Mouse (Mus musculus): ENCODE measurements at regions not wholly inside any gene's neighbourhood (a gene's known extent, or its start where the extent isn't known, plus 50 kb on each side); places are given as distances from the start of the nearest gene placed in this dataset.

GRCm38 (mm10) chr4:103521870-103522609, 97.1 kb upstream of the Dab1 start:
- no peak for DNase-seq (ENCODE audit: low spot score)
- peak; percentile 53; the same call in 1 of the 2 replicates for ATAC-seq (ENCODE audit: low FRiP score, low TSS enrichment)
- H3K27ac ChIP-seq (replicated peaks): no peak overlapping the region
- WGBS: 44% methylated on average over 5 of the region's 5 CpGs
- H3K4me2 ChIP-seq (replicated peaks; ENCODE audit: low read depth): no peak overlapping the region
- no peaks in the 10 kb centered on the region for H3K9me3 ChIP-seq (ENCODE audit: control insufficient read depth, low read length)
- H3K4me1 ChIP-seq (replicated peaks; ENCODE audit: control insufficient read depth, insufficient read depth): no peaks in the 10 kb centered on the region
- TF ChIP-seq CTCF (IDR thresholded peaks at IDR 0.05; ENCODE audit: low read depth): no peak
- TF ChIP-seq EP300 (optimal IDR thresholded peaks at IDR 0.05): no peak
- no peaks in the 10 kb centered on the region for H3K27me3 ChIP-seq (ENCODE audit: control insufficient read depth, insufficient read depth, low read length)
- H3K36me3 ChIP-seq (ENCODE audit: control insufficient read depth, insufficient read depth, low read length): no peaks in the 10 kb centered on the region
- no peak overlapping the region for H3K9ac ChIP-seq (ENCODE audit: low read length)
- H3K4me3 ChIP-seq (ENCODE audit: low read depth, low read length): no peak overlapping the region

GRCm38 (mm10) chr4:103536534-103537265, 82.5 kb upstream of the Dab1 start:
- DNase-seq (ENCODE audit: low spot score): no peak
- no peak for ATAC-seq (ENCODE audit: low FRiP score, low TSS enrichment)
- no peak overlapping the region for H3K9ac ChIP-seq (ENCODE audit: low read length)
- TF ChIP-seq EP300 (optimal IDR thresholded peaks at IDR 0.05): no peak
- TF ChIP-seq CTCF (IDR thresholded peaks at IDR 0.05; ENCODE audit: low read depth): no peak
- no peaks in the 10 kb centered on the region for H3K9me3 ChIP-seq (ENCODE audit: control insufficient read depth, low read length)
- no peak overlapping the region for H3K4me3 ChIP-seq (ENCODE audit: low read depth, low read length)
- H3K27ac ChIP-seq (replicated peaks): no peak overlapping the region
- H3K4me1 ChIP-seq (replicated peaks; ENCODE audit: control insufficient read depth, insufficient read depth): no peaks in the 10 kb centered on the region
- H3K36me3 ChIP-seq (ENCODE audit: control insufficient read depth, insufficient read depth, low read length): no peaks in the 10 kb centered on the region
- 58% methylated on average over 6 of the region's 6 CpGs for WGBS
- no peaks in the 10 kb centered on the region for H3K27me3 ChIP-seq (ENCODE audit: control insufficient read depth, insufficient read depth, low read length)
- H3K4me2 ChIP-seq (replicated peaks; ENCODE audit: low read depth): no peak overlapping the region

DNA sequence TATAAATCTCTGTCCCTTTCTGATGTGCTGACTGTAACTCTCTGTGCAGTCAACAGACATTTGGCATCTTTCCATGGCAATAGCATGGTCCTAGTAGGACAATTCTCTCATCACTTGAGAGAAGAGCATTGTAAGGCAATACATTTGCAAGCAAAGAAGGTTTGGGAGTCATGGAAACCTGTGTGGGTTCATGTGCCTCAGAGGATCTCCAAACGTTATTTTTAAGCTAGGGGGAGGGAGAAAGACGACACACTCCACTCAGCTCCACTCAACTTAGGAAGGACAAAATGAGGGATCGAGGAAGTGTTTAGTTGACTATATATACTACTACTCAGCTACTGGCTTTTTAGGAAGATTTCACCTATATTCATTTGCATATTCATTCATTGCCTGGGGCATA, 78.2 kb upstream of the Dab1 start:
- no peaks in the 10 kb centered on the region for H3K27me3 ChIP-seq (ENCODE audit: control insufficient read depth, insufficient read depth, low read length)
- 72% methylated on average over 3 of the region's 3 CpGs for WGBS
- no peak for ATAC-seq (ENCODE audit: low FRiP score, low TSS enrichment)
- H3K4me2 ChIP-seq (replicated peaks; ENCODE audit: low read depth): no peak overlapping the region
- no peak for DNase-seq (ENCODE audit: low spot score)
- H3K4me1 ChIP-seq (replicated peaks; ENCODE audit: control insufficient read depth, insufficient read depth): no peaks in the 10 kb centered on the region
- no peak overlapping the region for H3K27ac ChIP-seq (replicated peaks)
- H3K9me3 ChIP-seq (ENCODE audit: control insufficient read depth, low read length): no peaks in the 10 kb centered on the region
- no peak overlapping the region for H3K4me3 ChIP-seq (ENCODE audit: low read depth, low read length)
- no peak overlapping the region for H3K9ac ChIP-seq (ENCODE audit: low read length)
- H3K36me3 ChIP-seq (ENCODE audit: control insufficient read depth, insufficient read depth, low read length): no peaks in the 10 kb centered on the region
- TF ChIP-seq CTCF (IDR thresholded peaks at IDR 0.05; ENCODE audit: low read depth) (no peak), EP300 (optimal IDR thresholded peaks at IDR 0.05) (no peak)

- Histone ChIP-seq H3K36me3 (ENCODE audit: control insufficient read depth, insufficient read depth, low read length) (no peaks in the 10 kb centered on the region), H3K4me2 (replicated peaks; ENCODE audit: low read depth) (no peak overlapping the region), H3K4me3 (ENCODE audit: low read depth, low read length) (no peak overlapping the region), H3K9me3 (ENCODE audit: control insufficient read depth, low read length) (no peaks in the 10 kb centered on the region), H3K27ac (replicated peaks) (no peak overlapping the region), H3K27me3 (ENCODE audit: control insufficient read depth, insufficient read depth, low read length) (no peaks in the 10 kb centered on the region), H3K9ac (ENCODE audit: low read length) (no peak overlapping the region), H3K4me1 (replicated peaks; ENCODE audit: control insufficient read depth, insufficient read depth) (no peaks in the 10 kb centered on the region)
- ATAC-seq (ENCODE audit: low FRiP score, low TSS enrichment): no peak
- DNase-seq (ENCODE audit: low spot score): no peak
- TF ChIP-seq EP300 (optimal IDR thresholded peaks at IDR 0.05) (no peak), CTCF (IDR thresholded peaks at IDR 0.05; ENCODE audit: low read depth) (no peak)
Observed at GRCm38 (mm10) chr4:103547297-103547696, 71.9 kb upstream of the Dab1 start.

DNA sequence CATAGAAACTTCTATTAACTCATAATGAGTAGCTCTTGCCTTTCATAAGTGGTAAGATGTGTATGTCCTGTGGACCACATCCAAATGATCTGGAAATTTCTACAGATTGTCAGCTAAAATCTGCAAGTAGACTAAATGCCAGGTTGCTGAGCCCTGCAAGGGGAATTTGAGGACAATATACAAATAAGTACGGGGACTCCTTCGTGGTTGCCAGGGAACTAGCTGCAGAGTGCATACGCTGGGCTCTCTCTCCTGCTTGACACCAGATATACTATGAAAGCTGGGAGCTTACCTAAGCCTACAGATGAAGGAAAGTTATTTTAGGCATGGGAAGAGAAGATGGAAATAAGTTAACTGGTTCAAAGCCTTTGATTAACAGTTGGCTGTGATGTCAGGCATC, 66.7 kb upstream of the Dab1 start:
- Histone ChIP-seq H3K4me2 (replicated peaks; ENCODE audit: low read depth) (no peak overlapping the region), H3K27ac (replicated peaks) (no peak overlapping the region), H3K4me3 (ENCODE audit: low read depth, low read length) (no peak overlapping the region), H3K9me3 (ENCODE audit: control insufficient read depth, low read length) (no peaks in the 10 kb centered on the region), H3K9ac (ENCODE audit: low read length) (no peak overlapping the region), H3K27me3 (ENCODE audit: control insufficient read depth, insufficient read depth, low read length) (no peaks in the 10 kb centered on the region), H3K4me1 (replicated peaks; ENCODE audit: control insufficient read depth, insufficient read depth) (no peaks in the 10 kb centered on the region), H3K36me3 (ENCODE audit: control insufficient read depth, insufficient read depth, low read length) (no peaks in the 10 kb centered on the region)
- no peak for ATAC-seq (ENCODE audit: low FRiP score, low TSS enrichment)
- TF ChIP-seq EP300 (optimal IDR thresholded peaks at IDR 0.05): no peak
- TF ChIP-seq CTCF (IDR thresholded peaks at IDR 0.05; ENCODE audit: low read depth): no peak
- no peak for DNase-seq (ENCODE audit: low spot score)
- WGBS: 72% methylated on average over 3 of the region's 3 CpGs

- 63% methylated on average over 4 of the region's 4 CpGs for WGBS
Observed at GRCm38 (mm10) chr4:103553188-103553587, 66.0 kb upstream of the Dab1 start.

More at GRCm38 (mm10) chr4:103553188-103553587, 66.0 kb upstream of the Dab1 start:
- Histone ChIP-seq H3K4me3 (ENCODE audit: low read depth, low read length) (no peak overlapping the region), H3K27ac (replicated peaks) (no peak overlapping the region), H3K9ac (ENCODE audit: low read length) (no peak overlapping the region), H3K9me3 (ENCODE audit: control insufficient read depth, low read length) (no peaks in the 10 kb centered on the region), H3K4me1 (replicated peaks; ENCODE audit: control insufficient read depth, insufficient read depth) (no peaks in the 10 kb centered on the region), H3K4me2 (replicated peaks; ENCODE audit: low read depth) (no peak overlapping the region), H3K36me3 (ENCODE audit: control insufficient read depth, insufficient read depth, low read length) (no peaks in the 10 kb centered on the region), H3K27me3 (ENCODE audit: control insufficient read depth, insufficient read depth, low read length) (no peaks in the 10 kb centered on the region)
- DNase-seq (ENCODE audit: low spot score) (no peak), ATAC-seq (ENCODE audit: low FRiP score, low TSS enrichment) (no peak)
- TF ChIP-seq CTCF (IDR thresholded peaks at IDR 0.05; ENCODE audit: low read depth) (no peak), EP300 (optimal IDR thresholded peaks at IDR 0.05) (no peak)
